Mouse (Mus musculus): ENCODE measurements at regions not wholly inside any gene's neighbourhood (a gene's known extent, or its start where the extent isn't known, plus 50 kb on each side); places are given as distances from the start of the nearest gene placed in this dataset.

DNA sequence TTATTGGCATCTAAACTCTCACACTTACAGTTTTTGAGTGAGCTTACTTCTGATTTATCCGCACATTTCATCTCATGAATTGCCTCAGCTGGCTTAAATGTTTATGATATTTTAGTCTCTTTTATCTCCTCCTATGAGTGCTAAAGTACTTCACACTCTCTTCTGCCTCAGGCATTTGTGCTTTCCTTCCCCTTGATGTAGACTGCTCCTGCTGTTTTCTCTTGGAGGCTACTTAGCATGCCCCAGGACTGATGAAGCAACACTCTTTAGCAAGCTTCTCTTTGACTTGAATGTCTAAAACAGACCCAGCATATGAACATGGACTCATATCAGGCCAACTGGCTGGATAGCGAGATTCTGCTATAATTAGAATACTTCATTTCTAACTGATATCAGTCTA is 882.8 kb downstream of the Tecrl start:
- no peaks in the 10 kb centered on the region for H3K4me1 ChIP-seq
- H3K9me3 ChIP-seq = no peaks in the 10 kb centered on the region
- H3K4me3 ChIP-seq = no peak overlapping the region
- 86% methylated on average over 2 of the region's 2 CpGs for WGBS
- H3K27ac ChIP-seq (replicated peaks) = no peak overlapping the region
- no peaks in the 10 kb centered on the region for H3K36me3 ChIP-seq (replicated peaks)
- H3K27me3 ChIP-seq (replicated peaks; ENCODE audit: low read depth, poor library complexity, severe bottlenecking) = no peaks in the 10 kb centered on the region
- DNase-seq (ENCODE audit: low spot score) = no peak

DNA sequence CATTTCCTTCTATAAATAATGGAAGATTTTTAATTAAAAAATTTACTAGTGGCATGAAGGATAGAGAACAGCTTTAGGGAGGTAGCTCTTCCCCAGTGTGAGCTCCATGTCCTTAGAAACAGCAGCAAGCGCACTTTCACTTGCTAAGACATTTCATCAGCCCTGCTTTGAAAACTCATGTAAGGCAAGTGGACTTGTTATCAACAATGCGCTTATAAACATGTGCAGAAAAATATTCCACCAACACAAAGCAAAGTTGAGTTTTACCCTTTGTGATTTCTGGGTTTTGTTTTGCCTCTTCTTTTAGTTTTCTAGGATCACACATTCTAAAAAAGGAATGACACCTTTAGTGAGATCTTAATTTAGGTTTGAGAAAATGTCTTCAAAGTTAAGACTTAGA is 890.7 kb downstream of the Tecrl start:
- no peaks in the 10 kb centered on the region for H3K27me3 ChIP-seq (replicated peaks; ENCODE audit: low read depth, poor library complexity, severe bottlenecking)
- no peaks in the 10 kb centered on the region for H3K4me1 ChIP-seq
- 87% methylated on average over 2 of the region's 2 CpGs for WGBS
- H3K36me3 ChIP-seq (replicated peaks) = no peaks in the 10 kb centered on the region
- DNase-seq (ENCODE audit: low spot score) = no peak
- no peak overlapping the region for H3K4me3 ChIP-seq
- H3K9me3 ChIP-seq = no peaks in the 10 kb centered on the region
- H3K27ac ChIP-seq (replicated peaks) = no peak overlapping the region

DNA sequence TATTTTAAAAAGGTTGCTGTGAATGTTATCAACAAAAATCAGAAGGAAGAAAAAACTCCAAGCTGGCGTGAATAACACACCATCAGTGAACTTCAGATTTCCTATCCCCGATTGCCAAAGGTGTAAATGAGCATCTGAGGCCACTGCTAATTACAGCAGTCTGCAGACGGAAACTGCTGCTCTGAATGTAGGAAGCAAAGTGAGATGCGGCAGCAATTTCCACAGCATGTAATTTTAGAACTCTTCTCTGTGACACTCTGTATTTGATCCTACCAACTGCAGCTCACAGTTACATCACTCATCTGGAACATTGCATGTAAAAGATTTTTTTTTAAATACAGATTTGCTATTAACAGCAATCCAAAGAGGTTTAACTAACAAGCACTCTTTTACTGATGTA is 913.7 kb downstream of the Tecrl start:
- 74% methylated on average over 4 of the region's 4 CpGs for WGBS
- Histone ChIP-seq H3K27me3 (replicated peaks; ENCODE audit: low read depth, poor library complexity, severe bottlenecking) (no peaks in the 10 kb centered on the region), H3K4me3 (no peak overlapping the region), H3K27ac (replicated peaks) (no peak overlapping the region), H3K9me3 (no peaks in the 10 kb centered on the region), H3K4me1 (no peaks in the 10 kb centered on the region), H3K36me3 (replicated peaks) (no peaks in the 10 kb centered on the region)
- no peak for DNase-seq (ENCODE audit: low spot score)

DNA sequence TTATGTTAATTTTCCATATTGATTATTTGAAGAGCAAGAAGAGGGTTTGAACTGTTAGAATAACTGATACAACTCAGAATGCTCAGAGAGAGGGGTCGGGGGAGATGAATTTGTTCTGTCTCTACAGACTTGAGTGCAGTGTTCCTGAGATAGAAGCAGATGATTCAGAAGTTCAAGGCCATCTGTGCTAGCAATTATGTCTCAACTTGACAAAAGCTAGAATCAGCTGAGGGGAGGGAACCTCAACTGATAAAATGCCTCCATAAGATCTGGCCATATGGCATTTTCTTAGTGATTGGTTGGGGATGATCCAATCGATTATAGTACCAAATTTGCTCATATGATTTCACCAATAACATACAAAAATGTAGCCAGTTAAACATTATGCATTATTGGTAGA is 914.9 kb downstream of the Tecrl start:
- no peaks in the 10 kb centered on the region for H3K36me3 ChIP-seq (replicated peaks)
- H3K9me3 ChIP-seq = no peaks in the 10 kb centered on the region
- no peak overlapping the region for H3K4me3 ChIP-seq
- H3K4me1 ChIP-seq = no peaks in the 10 kb centered on the region
- H3K27ac ChIP-seq (replicated peaks) = no peak overlapping the region
- WGBS = 86% methylated on average over 2 of the region's 2 CpGs
- no peaks in the 10 kb centered on the region for H3K27me3 ChIP-seq (replicated peaks; ENCODE audit: low read depth, poor library complexity, severe bottlenecking)
- DNase-seq (ENCODE audit: low spot score) = no peak

DNA sequence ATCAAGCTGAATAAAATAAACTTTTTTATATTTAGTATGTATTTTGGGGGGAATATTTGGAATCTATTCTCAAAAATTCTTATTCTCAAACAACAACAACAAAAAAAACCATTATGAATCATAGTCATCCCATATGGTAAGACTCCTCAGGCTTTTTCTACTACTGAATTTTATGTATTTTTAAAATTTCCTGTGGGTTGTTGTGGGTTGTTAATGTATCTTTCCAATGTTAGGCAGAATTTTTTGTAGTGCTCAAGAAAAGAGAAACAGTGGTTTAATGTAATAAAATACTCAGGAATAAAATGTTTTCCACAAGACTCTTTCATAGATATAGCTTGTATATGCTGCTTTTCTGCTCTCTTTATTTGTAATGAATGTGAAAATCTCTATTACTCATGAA is 934.6 kb downstream of the Tecrl start:
- Histone ChIP-seq H3K4me1 (no peaks in the 10 kb centered on the region), H3K36me3 (replicated peaks) (no peaks in the 10 kb centered on the region), H3K9me3 (no peaks in the 10 kb centered on the region), H3K27ac (replicated peaks) (no peak overlapping the region), H3K27me3 (replicated peaks; ENCODE audit: low read depth, poor library complexity, severe bottlenecking) (no peaks in the 10 kb centered on the region), H3K4me3 (no peak overlapping the region)
- DNase-seq (ENCODE audit: low spot score) = no peak

DNA sequence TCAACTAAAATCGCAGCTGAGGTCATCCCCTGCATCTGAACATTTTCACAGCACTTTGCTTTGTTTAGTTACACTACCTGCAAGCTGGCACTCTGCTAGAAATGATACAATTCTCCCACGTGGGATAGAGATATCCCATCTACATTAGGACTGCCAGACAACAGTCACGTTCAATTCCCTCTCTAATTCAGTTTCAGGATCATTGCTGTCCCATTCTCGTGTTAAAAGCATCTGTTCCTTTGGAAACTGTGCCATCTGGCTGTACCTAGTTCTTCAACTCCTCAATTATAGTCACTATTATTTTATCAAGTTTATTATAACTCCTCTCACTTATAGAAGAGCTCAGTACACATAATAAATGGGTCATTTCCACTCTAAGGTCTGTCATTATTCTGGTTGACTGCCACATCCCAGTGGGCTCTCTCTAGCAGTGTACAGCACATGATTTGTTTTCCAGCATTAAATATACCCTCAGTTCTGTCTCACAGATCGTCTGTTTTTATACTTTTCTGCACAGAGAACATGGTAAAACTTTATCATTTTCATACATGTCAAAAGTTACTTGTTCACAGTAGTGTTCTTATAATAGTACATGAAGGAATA is 958.3 kb downstream of the Tecrl start:
- WGBS = 79% methylated on average over 5 of the region's 5 CpGs
- Histone ChIP-seq H3K9me3 (no peaks in the 10 kb centered on the region), H3K4me3 (no peak overlapping the region), H3K27ac (replicated peaks) (no peak overlapping the region), H3K27me3 (replicated peaks; ENCODE audit: low read depth, poor library complexity, severe bottlenecking) (no peaks in the 10 kb centered on the region), H3K4me1 (no peaks in the 10 kb centered on the region), H3K36me3 (replicated peaks) (no peaks in the 10 kb centered on the region)
- no peak for DNase-seq (ENCODE audit: low spot score)

DNA sequence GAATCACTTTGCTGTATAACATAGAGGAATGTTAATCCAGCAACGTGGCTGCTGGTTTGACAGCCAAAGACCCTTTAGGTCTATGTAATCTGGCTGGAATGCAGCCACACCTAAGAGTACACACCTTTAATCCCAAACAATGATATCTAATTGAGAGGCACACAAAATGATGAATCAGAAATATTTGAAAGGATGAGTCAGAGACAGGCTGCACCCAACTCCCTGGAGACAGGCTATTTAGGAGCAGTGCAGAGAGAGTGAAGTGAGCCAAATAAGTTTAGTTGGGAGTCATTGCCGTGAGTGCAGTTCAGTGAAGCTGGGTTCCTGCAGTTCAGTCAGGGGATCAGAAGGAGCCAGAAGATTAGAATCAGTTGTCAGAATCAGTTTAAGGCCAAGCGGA is 993.4 kb downstream of the Tecrl start:
- H3K9me3 ChIP-seq = no peaks in the 10 kb centered on the region
- WGBS = 70% methylated on average over 3 of the region's 3 CpGs
- no peaks in the 10 kb centered on the region for H3K27me3 ChIP-seq (replicated peaks; ENCODE audit: low read depth, poor library complexity, severe bottlenecking)
- DNase-seq (ENCODE audit: low spot score) = no peak
- no peak overlapping the region for H3K4me3 ChIP-seq
- no peaks in the 10 kb centered on the region for H3K4me1 ChIP-seq
- no peaks in the 10 kb centered on the region for H3K36me3 ChIP-seq (replicated peaks)
- no peak overlapping the region for H3K27ac ChIP-seq (replicated peaks)

DNA sequence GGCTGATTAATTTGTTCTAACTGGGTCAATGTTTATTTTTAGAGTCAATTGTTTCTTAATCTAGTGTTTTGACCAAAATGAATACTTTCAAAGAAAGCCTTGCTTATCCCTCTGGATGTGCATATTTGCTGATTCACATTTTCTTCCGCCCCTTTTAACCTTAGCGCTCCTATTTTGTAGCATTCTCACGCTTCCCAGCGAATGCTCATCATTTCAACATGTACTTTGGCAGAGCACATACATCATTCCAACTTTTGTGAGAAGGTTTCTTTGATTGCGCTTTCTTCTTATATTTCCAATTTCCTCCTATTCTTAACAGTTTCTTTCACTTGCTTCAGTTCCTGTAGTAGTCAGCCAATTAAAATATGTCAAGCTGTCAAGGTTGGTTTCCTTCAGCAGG is 998.7 kb downstream of the Tecrl start:
- WGBS = 91% methylated on average over 5 of the region's 5 CpGs
- no peak for DNase-seq (ENCODE audit: low spot score)
- no peaks in the 10 kb centered on the region for H3K36me3 ChIP-seq (replicated peaks)

DNA sequence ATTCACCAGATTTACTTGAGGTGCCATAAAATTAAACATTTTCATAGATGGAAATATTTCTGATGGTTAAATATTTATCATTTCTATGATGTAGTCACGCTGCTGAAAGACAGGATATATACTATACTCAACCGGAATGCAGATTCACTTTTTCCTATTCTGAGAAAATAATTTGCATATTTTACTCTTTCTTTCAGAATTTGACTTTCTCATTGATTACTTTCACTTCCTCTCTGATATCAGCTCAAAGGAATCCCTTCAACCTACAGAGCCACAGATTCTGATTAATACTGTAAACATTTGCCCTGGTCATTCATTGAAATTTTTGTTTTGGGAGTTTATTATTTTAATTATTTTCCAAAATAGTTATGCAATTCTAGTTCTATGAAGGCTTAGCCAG is 1003.9 kb downstream of the Tecrl start:
- DNase-seq (ENCODE audit: low spot score) = no peak
- H3K9me3 ChIP-seq = no peaks in the 10 kb centered on the region
- WGBS = 91% methylated on average over 2 of the region's 2 CpGs
- no peaks in the 10 kb centered on the region for H3K36me3 ChIP-seq (replicated peaks)
- H3K27ac ChIP-seq (replicated peaks) = no peak overlapping the region
- H3K4me3 ChIP-seq = no peak overlapping the region
- no peaks in the 10 kb centered on the region for H3K4me1 ChIP-seq
- H3K27me3 ChIP-seq (replicated peaks; ENCODE audit: low read depth, poor library complexity, severe bottlenecking) = no peaks in the 10 kb centered on the region

More for the DNA sequence above, 998.7 kb downstream of the Tecrl start:
- H3K27me3 ChIP-seq (replicated peaks; ENCODE audit: low read depth, poor library complexity, severe bottlenecking) = no peaks in the 10 kb centered on the region
- no peaks in the 10 kb centered on the region for H3K4me1 ChIP-seq
- no peak overlapping the region for H3K27ac ChIP-seq (replicated peaks)
- H3K9me3 ChIP-seq = no peaks in the 10 kb centered on the region
- H3K4me3 ChIP-seq = no peak overlapping the region

DNA sequence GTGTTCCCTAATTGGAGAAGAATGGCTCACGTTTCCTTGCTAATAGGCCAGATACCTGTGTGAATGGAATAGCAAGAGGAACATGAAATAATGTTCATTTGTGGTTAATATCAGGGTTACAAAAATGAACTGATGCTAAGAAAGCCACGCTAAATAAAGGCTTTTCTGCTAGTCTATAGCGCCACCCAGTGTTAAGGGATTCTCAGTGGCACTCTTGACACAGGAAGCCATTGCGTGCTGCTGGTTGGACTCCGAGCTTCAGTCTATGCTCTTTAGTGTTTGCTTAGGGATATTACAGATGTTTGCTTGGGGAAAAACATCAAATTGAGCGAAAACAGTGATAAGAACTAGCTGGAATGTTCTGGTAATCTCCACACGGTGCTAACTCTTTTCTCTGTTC is 1008.3 kb downstream of the Tecrl start:
- H3K4me1 ChIP-seq = no peaks in the 10 kb centered on the region
- no peaks in the 10 kb centered on the region for H3K27me3 ChIP-seq (replicated peaks; ENCODE audit: low read depth, poor library complexity, severe bottlenecking)
- no peaks in the 10 kb centered on the region for H3K9me3 ChIP-seq
- 11% methylated on average over 7 of the region's 7 CpGs for WGBS
- peak; percentile 57 for DNase-seq (ENCODE audit: low spot score)
- no peaks in the 10 kb centered on the region for H3K36me3 ChIP-seq (replicated peaks)
- H3K27ac ChIP-seq (replicated peaks) = no peak overlapping the region
- H3K4me3 ChIP-seq = no peak overlapping the region

DNA sequence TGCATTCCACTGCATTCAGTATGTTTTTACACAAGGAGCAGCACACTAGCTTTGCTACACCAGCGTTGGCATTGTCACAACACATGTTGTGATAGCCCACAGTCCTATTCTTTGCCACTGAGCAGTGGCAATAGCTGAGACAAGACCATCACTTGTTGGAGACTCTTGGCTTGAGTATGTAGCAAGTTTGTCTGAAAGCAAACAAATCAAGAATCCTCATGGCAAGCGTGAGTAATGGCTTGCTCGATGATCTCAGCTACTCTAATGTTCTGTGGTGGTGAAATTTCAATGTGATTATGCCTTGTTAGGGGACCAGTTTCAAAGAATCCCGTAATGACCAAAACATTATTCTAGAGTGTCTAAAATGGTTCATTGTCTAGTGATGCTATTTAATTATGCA is 1030.6 kb downstream of the Tecrl start:
- no peak overlapping the region for H3K4me3 ChIP-seq
- no peak for DNase-seq (ENCODE audit: low spot score)
- no peaks in the 10 kb centered on the region for H3K4me1 ChIP-seq
- H3K27ac ChIP-seq (replicated peaks) = no peak overlapping the region
- H3K36me3 ChIP-seq (replicated peaks) = no peaks in the 10 kb centered on the region
- 89% methylated on average over 4 of the region's 4 CpGs for WGBS
- H3K27me3 ChIP-seq (replicated peaks; ENCODE audit: low read depth, poor library complexity, severe bottlenecking) = no peaks in the 10 kb centered on the region
- H3K9me3 ChIP-seq = no peaks in the 10 kb centered on the region

DNA sequence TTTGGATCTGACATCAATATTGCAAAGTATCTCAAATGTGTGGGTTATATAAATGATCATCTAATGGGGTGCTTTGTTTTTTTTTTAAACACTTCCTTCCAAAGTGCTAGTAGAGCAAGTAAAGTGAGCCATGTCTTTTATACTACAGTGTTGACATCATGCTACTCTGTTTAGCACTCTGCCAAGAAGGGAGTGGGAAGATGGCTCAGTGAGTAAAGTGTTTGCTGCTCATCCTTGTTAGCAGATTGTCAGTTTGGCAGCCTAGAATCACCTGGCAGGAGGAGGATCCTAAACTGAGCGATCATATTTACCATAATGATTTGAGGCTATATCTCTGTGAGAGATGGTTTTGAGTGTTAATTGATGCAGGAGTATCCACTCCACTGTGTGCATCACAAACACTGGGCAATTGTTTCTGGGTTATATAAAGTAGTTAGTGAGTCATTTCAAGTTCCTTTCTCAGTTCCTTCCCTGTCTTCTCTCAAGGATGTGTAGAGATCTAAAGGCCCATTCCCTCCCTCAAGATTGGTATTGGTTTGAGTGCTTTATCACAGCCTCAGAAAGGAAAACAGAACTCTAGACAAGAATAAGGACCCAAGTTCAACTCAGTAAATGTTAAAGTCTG is 1035.2 kb downstream of the Tecrl start:
- no peak for DNase-seq (ENCODE audit: low spot score)
- Histone ChIP-seq H3K27me3 (replicated peaks; ENCODE audit: low read depth, poor library complexity, severe bottlenecking) (no peaks in the 10 kb centered on the region), H3K9me3 (no peaks in the 10 kb centered on the region), H3K4me1 (no peaks in the 10 kb centered on the region), H3K27ac (replicated peaks) (no peak overlapping the region), H3K36me3 (replicated peaks) (no peaks in the 10 kb centered on the region), H3K4me3 (no peak overlapping the region)
- WGBS = 97% methylated on average over 1 of the region's 1 CpGs

DNA sequence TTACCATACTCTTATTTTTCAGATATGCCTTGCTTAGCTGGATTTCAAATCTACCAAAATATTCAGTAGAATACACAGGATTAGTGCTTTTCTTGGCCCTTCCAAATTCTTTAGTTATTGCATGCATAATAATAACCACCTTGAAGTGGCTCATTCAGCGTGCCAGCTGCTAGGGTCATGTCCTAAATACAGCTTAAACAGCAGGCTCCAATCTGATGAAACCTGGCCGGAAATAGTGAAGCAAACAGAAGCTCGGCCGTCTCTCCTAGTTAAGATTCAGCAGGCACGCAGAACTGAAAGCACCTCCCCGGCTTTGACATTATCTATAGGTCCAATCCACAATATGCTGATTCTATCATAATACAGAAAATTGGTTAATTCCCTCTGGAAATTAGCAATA is 1042.9 kb downstream of the Tecrl start:
- DNase-seq (ENCODE audit: low spot score) = peak; percentile 23
- Histone ChIP-seq H3K9me3 (no peaks in the 10 kb centered on the region), H3K4me3 (no peak overlapping the region), H3K4me1 (no peaks in the 10 kb centered on the region), H3K36me3 (replicated peaks) (no peaks in the 10 kb centered on the region), H3K27ac (replicated peaks) (no peak overlapping the region), H3K27me3 (replicated peaks; ENCODE audit: low read depth, poor library complexity, severe bottlenecking) (no peaks in the 10 kb centered on the region)
- WGBS = 47% methylated on average over 6 of the region's 6 CpGs
